Mouse (Mus musculus): ENCODE data around the gene Stox2.

- TF ChIP-seq POLR2A (IDR thresholded peaks at IDR 0.05; ENCODE audit: insufficient read depth, low read depth, low read length) = no peak
- no peak for TF ChIP-seq CTCF (IDR thresholded peaks at IDR 0.05; ENCODE audit: insufficient read depth, low read depth, low read length)
These were observed 168.0 kb downstream of the Stox2 start for GRCm38 (mm10) chr8:47278211-47278610.
